Comparison of ENCODE assay signal across 8 mouse cellular contexts in genomic region chr7:101650565-101650964, GRCm38 (mm10). TPM values are rescaled to one million over a fixed set of nuclear protein-coding genes. Genes with fewer than 3 reads are reported as not detected.
A peak's percentile ranks its signal among the peaks of the same experiment; 100 is the strongest.
DNase-seq lines count a peak whose midpoint lies in the region; TF ChIP-seq lines count a peak whose summit lies in the region.

No protein-coding gene starts in this region.

- 30% methylated on average over 3 of the region's 3 CpGs for WGBS in kidney, adult 2 months
- 58% methylated on average over 3 of the region's 3 CpGs for WGBS in thymus, adult 2 months

- DNase-seq in kidney, adult 2 months = peak; percentile 15
- no peak for DNase-seq in kidney, adult 11 months
- DNase-seq in thymus, adult 2 months = peak; percentile 33
- DNase-seq in thymus, postnatal 36 days = no peak
- peak; percentile 45 for DNase-seq in thymus, postnatal 14 days
- no peak for DNase-seq in cerebellum, adult 9-10 months
- no peak for DNase-seq in right cerebral cortex, postnatal 10 days (ENCODE audit: low spot score in 2 of 2)

- no peaks in the 10 kb centered on the region for H3K27me3 ChIP-seq in kidney, adult 2 months (replicated peaks; ENCODE audit: control insufficient read depth, insufficient read depth, low read length)
- H3K27me3 ChIP-seq in thymus, adult 2 months (ENCODE audit: control insufficient read depth, insufficient read depth, low read length) = no peaks in the 10 kb centered on the region

- TF ChIP-seq CTCF in kidney, adult 2 months (conservative IDR thresholded peaks at IDR 0.05; ENCODE audit: insufficient read depth, insufficient read length, low read depth, low read length) = peak; percentile 35; the same call in 1 of the 2 replicates
- TF ChIP-seq CTCF in thymus, adult 2 months (IDR thresholded peaks at IDR 0.05; ENCODE audit: borderline replicate concordance, control insufficient read depth, extremely low read depth, insufficient read depth, low read length, poor library complexity) = no peak
- TF ChIP-seq CTCF in cortical plate, adult 2 months (IDR thresholded peaks at IDR 0.05; ENCODE audit: extremely low read depth, insufficient read depth, low read length) = peak; percentile 58

- no peak overlapping the region for H3K4me3 ChIP-seq in kidney, adult 2 months (ENCODE audit: insufficient read depth, low read depth, low read length)
- H3K4me3 ChIP-seq in thymus, adult 2 months (ENCODE audit: control insufficient read depth, insufficient read depth, low read length) = no peak overlapping the region
- no peak overlapping the region for H3K4me3 ChIP-seq in cortical plate, adult 2 months (ENCODE audit: insufficient read depth, low read length)

- no peaks in the 10 kb centered on the region for H3K36me3 ChIP-seq in kidney, adult 2 months (ENCODE audit: control insufficient read depth, insufficient read depth, low read length)
- no peaks in the 10 kb centered on the region for H3K36me3 ChIP-seq in thymus, adult 2 months (ENCODE audit: control insufficient read depth, insufficient read depth, low read length)

- no peak overlapping the region for H3K27ac ChIP-seq in kidney, adult 2 months (ENCODE audit: insufficient read depth, low read depth, low read length)
- no peak overlapping the region for H3K27ac ChIP-seq in thymus, adult 2 months (ENCODE audit: control insufficient read depth, insufficient read depth, low read length)
- no peak overlapping the region for H3K27ac ChIP-seq in cortical plate, adult 2 months (ENCODE audit: insufficient read depth, low read length)

- TF ChIP-seq POLR2A in kidney, adult 2 months (IDR thresholded peaks at IDR 0.05; ENCODE audit: low read depth, low read length) = no peak
- no peak for TF ChIP-seq POLR2A in thymus, adult 2 months (IDR thresholded peaks at IDR 0.05; ENCODE audit: control insufficient read depth, extremely low read depth, insufficient read depth, low read length, poor library complexity)
- TF ChIP-seq POLR2A in cortical plate, adult 2 months (IDR thresholded peaks at IDR 0.05; ENCODE audit: extremely low read depth, insufficient read depth, low read length) = no peak

- H3K4me1 ChIP-seq in kidney, adult 2 months (ENCODE audit: control insufficient read depth, insufficient read depth, low read length) = no peaks in the 10 kb centered on the region
- peaks cover 8% of the 10 kb centered on the region for H3K4me1 ChIP-seq in thymus, adult 2 months (replicated peaks; ENCODE audit: control insufficient read depth, insufficient read depth, low read length)
- H3K4me1 ChIP-seq in cortical plate, adult 2 months (ENCODE audit: control insufficient read depth, insufficient read depth, low read length) = peaks cover 2% of the 10 kb centered on the region; the same call in 1 of the 2 replicates

RNA-seq across cellular contexts. Expression of gene Clpb, which starts 12.9 kb away (rescaled TPM):
- 64.8 and 84.9 TPM in 2 replicates for polyA plus RNA-seq in kidney, adult 2 months (2012; rRNA removed)
- polyA plus RNA-seq in thymus, adult 2 months (2012; rRNA removed) = 16.8 and 25.8 TPM in 2 replicates
- polyA plus RNA-seq in cortical plate, adult 2 months (2012; rRNA removed) = 41.8 and 48.1 TPM in 2 replicates

Comparison
In these comparisons a context has a peak if more than half of its experiments do, and no peak if none do; other contexts are left out.
1. DNase-seq: peak in kidney, adult 2 months (single experiment), thymus, adult 2 months (single experiment) and thymus, postnatal 14 days (single experiment); none in kidney, adult 11 months (single experiment), thymus, postnatal 36 days (0 of 2), cerebellum, adult 9-10 months (single experiment) and right cerebral cortex, postnatal 10 days (0 of 2).